Mouse (Mus musculus): ENCODE measurements around the gene AI837181. TPM values are rescaled to one million over a fixed set of nuclear protein-coding genes. Genes with fewer than 3 reads are reported as not detected.

The AI837181 gene
- polyA plus RNA-seq, 1 experiment, result 76.4 TPM

GRCm38 (mm10) chr19:5473720-5474119, 48.8 kb downstream of the AI837181 start, which contains the start of gene Efemp2:
Efemp2 (plus strand) TSS chr19:5473954.
- no peak within 1 kb of the TSS; the same call in 1 of the 2 replicates for H3K27ac ChIP-seq (ENCODE audit: insufficient read depth, low read length)

DNA sequence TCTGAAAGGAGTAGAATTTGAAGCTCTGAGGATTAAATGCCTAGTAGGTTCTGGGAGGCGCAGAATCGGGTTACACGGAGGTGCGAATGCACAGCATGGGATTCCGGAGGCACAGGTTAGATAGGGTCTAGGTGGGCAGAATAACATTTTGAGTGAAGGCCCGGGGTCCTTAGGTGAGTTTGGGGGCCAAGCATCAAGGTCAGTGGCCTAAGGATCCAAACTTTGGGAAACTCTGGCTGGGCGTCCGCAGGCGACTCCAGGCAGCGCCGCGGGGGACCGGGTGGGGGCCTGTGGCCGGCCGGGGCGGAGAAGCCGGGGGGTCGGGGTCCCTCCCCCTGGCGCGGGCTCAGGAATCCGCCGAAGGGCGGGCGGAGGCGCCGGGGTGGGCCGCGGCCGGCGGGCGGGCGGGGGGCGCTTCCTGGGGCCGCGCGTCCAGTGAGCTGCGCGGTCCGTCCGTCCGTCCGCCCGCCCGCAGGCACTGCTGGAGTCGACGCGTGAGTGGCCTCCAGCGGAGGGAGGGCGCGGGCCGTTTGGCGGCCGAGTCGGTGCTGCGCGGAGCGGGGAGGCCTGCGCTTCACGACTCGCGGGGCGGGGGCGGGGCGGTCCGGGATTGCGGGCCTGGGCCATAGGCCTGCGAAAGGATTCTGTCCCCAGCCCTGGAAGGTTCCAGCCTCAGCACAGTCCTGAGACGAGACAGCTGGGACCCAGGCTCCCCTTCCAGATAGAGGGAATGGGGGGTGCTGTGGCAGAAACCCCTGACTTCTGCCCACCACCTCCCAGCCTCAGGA, 49.5 kb downstream of the AI837181 start:
- no peak for DNase-seq (ENCODE audit: low read depth in 1 of 2, low spot score in 2 of 2)
- peaks cover 2% of the 10 kb centered on the region for H3K4me1 ChIP-seq (ENCODE audit: control insufficient read depth, insufficient read depth, insufficient read length)
- 3% methylated on average over 56 of the region's 68 CpGs for WGBS
- peak overlapping the region; percentile 38; the same call in 1 of the 2 replicates for H3K4me3 ChIP-seq (ENCODE audit: extremely low read depth, insufficient read depth, insufficient read length)
- no peaks in the 10 kb centered on the region for H3K36me3 ChIP-seq (ENCODE audit: control insufficient read depth, insufficient read depth, low read length)
- no peak overlapping the region; the same call in 1 of the 2 replicates for H3K27ac ChIP-seq (ENCODE audit: insufficient read depth, low read length)
- TF ChIP-seq POLR2A (IDR thresholded peaks at IDR 0.05; ENCODE audit: low read depth, low read length) (no peak), CTCF (IDR thresholded peaks at IDR 0.05; ENCODE audit: extremely low read depth, insufficient read depth, insufficient read length, insufficient replicate concordance) (no peak)
- peaks cover 13% of the 10 kb centered on the region for H3K27me3 ChIP-seq (ENCODE audit: control insufficient read depth, insufficient read depth, low read length)

More at GRCm38 (mm10) chr19:5473720-5474119, 48.8 kb downstream of the AI837181 start, which contains the start of gene Efemp2:
- 28% methylated on average over 22 of the region's 22 CpGs for WGBS
- DNase-seq (ENCODE audit: low read depth in 1 of 2, low spot score in 2 of 2), result peak in 1 of 2 experiments; percentile 43
- Histone ChIP-seq H3K4me1 (ENCODE audit: control insufficient read depth, insufficient read depth, insufficient read length) (peaks cover 2% of the 10 kb centered on the region), H3K36me3 (ENCODE audit: control insufficient read depth, insufficient read depth, low read length) (no peaks in the 10 kb centered on the region), H3K27me3 (ENCODE audit: control insufficient read depth, insufficient read depth, low read length) (peaks cover 13% of the 10 kb centered on the region), H3K4me3 (ENCODE audit: extremely low read depth, insufficient read depth, insufficient read length) (peak within 1 kb of the TSS; percentile 38; the same call in 1 of the 2 replicates)
- TF ChIP-seq CTCF (IDR thresholded peaks at IDR 0.05; ENCODE audit: extremely low read depth, insufficient read depth, insufficient read length, insufficient replicate concordance) (no peak), POLR2A (IDR thresholded peaks at IDR 0.05; ENCODE audit: low read depth, low read length) (no peak)

GRCm38 (mm10) chr19:5475069-5475714, 50.2 kb downstream of the AI837181 start:
- H3K27ac ChIP-seq (ENCODE audit: insufficient read depth, low read length), result no peak overlapping the region; the same call in 1 of the 2 replicates
- no peak for DNase-seq (ENCODE audit: low read depth in 1 of 2, low spot score in 2 of 2)
- H3K27me3 ChIP-seq (ENCODE audit: control insufficient read depth, insufficient read depth, low read length), result peaks cover 13% of the 10 kb centered on the region
- 74% methylated on average over 13 of the region's 13 CpGs for WGBS
- H3K36me3 ChIP-seq (ENCODE audit: control insufficient read depth, insufficient read depth, low read length), result no peaks in the 10 kb centered on the region
- TF ChIP-seq POLR2A (IDR thresholded peaks at IDR 0.05; ENCODE audit: low read depth, low read length) (no peak), CTCF (IDR thresholded peaks at IDR 0.05; ENCODE audit: extremely low read depth, insufficient read depth, insufficient read length, insufficient replicate concordance) (no peak)
- peak overlapping the region; percentile 38; the same call in 1 of the 2 replicates for H3K4me3 ChIP-seq (ENCODE audit: extremely low read depth, insufficient read depth, insufficient read length)
- H3K4me1 ChIP-seq (ENCODE audit: control insufficient read depth, insufficient read depth, insufficient read length), result peaks cover 2% of the 10 kb centered on the region

Other genes starting within 250 kb of the AI837181 start
- gene Pacs1, start 152.0 kb upstream of the AI837181 start, polyA plus RNA-seq (2012; rRNA removed), result 35.0 and 44.5 TPM in 2 replicates
- 117 and 144 TPM in 2 replicates for gene Sf3b2, start 129.7 kb upstream of the AI837181 start, polyA plus RNA-seq (2012; rRNA removed)
- gene Gal3st3, start 126.8 kb upstream of the AI837181 start, polyA plus RNA-seq (2012; rRNA removed), result 0.37 and 0.69 TPM in 2 replicates
- not detected in 2 replicates for gene Catsper1, start 89.4 kb upstream of the AI837181 start, polyA plus RNA-seq (2012; rRNA removed)
- gene Cst6, start 75.6 kb upstream of the AI837181 start, polyA plus RNA-seq (2012; rRNA removed), result 0.32 and 0.82 TPM in 2 replicates
- 17.4 and 20.0 TPM in 2 replicates for gene Eif1ad, start 58.4 kb upstream of the AI837181 start, polyA plus RNA-seq (2012; rRNA removed)
- gene Banf1, start 58.0 kb upstream of the AI837181 start, polyA plus RNA-seq (2012; rRNA removed), result 72.0 and 79.8 TPM in 2 replicates
- 19.2 and 27.3 TPM in 2 replicates for gene Sart1, start 36.4 kb upstream of the AI837181 start, polyA plus RNA-seq (2012; rRNA removed)
- 1.9 and 2.3 TPM in 2 replicates for gene Tsga10ip, start 22.6 kb upstream of the AI837181 start, polyA plus RNA-seq (2012; rRNA removed)
- 59.6 and 75.8 TPM in 2 replicates for gene Drap1, start 165 bp upstream of the AI837181 start, polyA plus RNA-seq (2012; rRNA removed)
- 0.04 and 0.40 TPM in 2 replicates for gene Fosl1, start 22.4 kb downstream of the AI837181 start, polyA plus RNA-seq (2012; rRNA removed)
- 5.3 and 6.8 TPM in 2 replicates for gene Ccdc85b, start 32.8 kb downstream of the AI837181 start, polyA plus RNA-seq (2012; rRNA removed)
- 80.4 and 131 TPM in 2 replicates for gene Fibp, start 35.5 kb downstream of the AI837181 start, polyA plus RNA-seq (2012; rRNA removed)
- 27.6 and 34.3 TPM in 2 replicates for gene Ctsw, start 43.4 kb downstream of the AI837181 start, polyA plus RNA-seq (2012; rRNA removed)
- 21.7 and 29.4 TPM in 2 replicates for gene Efemp2, start 48.8 kb downstream of the AI837181 start, polyA plus RNA-seq (2012; rRNA removed)
- gene Mus81, start 63.3 kb downstream of the AI837181 start, polyA plus RNA-seq (2012; rRNA removed), result 41.5 and 53.9 TPM in 2 replicates
- gene Cfl1, start 65.3 kb downstream of the AI837181 start, polyA plus RNA-seq (2012; rRNA removed), result 427 and 734 TPM in 2 replicates
- gene 1700020D05Rik, start 78.6 kb downstream of the AI837181 start, polyA plus RNA-seq (2012; rRNA removed), result 0.77 and 1.5 TPM in 2 replicates
- 10.8 and 12.2 TPM in 2 replicates for gene Snx32, start 85.4 kb downstream of the AI837181 start, polyA plus RNA-seq (2012; rRNA removed)
- gene Ovol1, start 135.5 kb downstream of the AI837181 start, polyA plus RNA-seq (2012; rRNA removed), result 0.05 TPM in 2 replicates
- 18.6 and 25.0 TPM in 2 replicates for gene Ap5b1, start 142.9 kb downstream of the AI837181 start, polyA plus RNA-seq (2012; rRNA removed)
- gene Rnaseh2c, start 176.7 kb downstream of the AI837181 start, polyA plus RNA-seq (2012; rRNA removed), result 47.8 and 74.6 TPM in 2 replicates
- 37.3 and 46.1 TPM in 2 replicates for gene Kat5, start 185.1 kb downstream of the AI837181 start, polyA plus RNA-seq (2012; rRNA removed)
- gene Rela, start 212.3 kb downstream of the AI837181 start, polyA plus RNA-seq (2012; rRNA removed), result 87.1 and 110 TPM in 2 replicates
- 417 and 497 TPM in 2 replicates for gene Sipa1, start 238.6 kb downstream of the AI837181 start, polyA plus RNA-seq (2012; rRNA removed)